Mouse (Mus musculus) erythroid progenitor cell, adult 5-6 weeks (primary cell): ENCODE measurements around the gene Gtf2ird1. TPM values are rescaled to one million over a fixed set of nuclear protein-coding genes. Genes with fewer than 3 reads are reported as not detected.

Experiments used
- ATAC-seq: replicated peaks from 2 replicates; pipeline ENCODE4 v1.8.0; 2016; ENCODE audit warnings: moderate number of reproducible peaks, mild to moderate bottlenecking, moderate TSS enrichment, inconsistent platforms; ENCODE audit not compliant: poor library complexity, low FRiP score, severe bottlenecking
- total RNA-seq, 2 experiments: library from RNA; stranded (forward) in 1 of 2; stranded (reverse) in 1 of 2; fragments of 150-400 nt in 1 of 2; fragments of 186-747, 209-891 nt in 1 of 2; gene quantifications; 2 replicates each; pipeline versions ENCODE4 v1.2.3 to v1.2.4; 2015 to 2017; ENCODE audit warnings: low replicate concordance in 2 of 2

Gtf2ird1 gene
- total RNA-seq, 2 experiments from 2014 or later, result 1.6 to 6.3 TPM

GRCm38 (mm10) chr5:134419700-134420099 is 36.8 kb downstream of the Gtf2ird1 start:
- ATAC-seq, result no peak

DNA sequence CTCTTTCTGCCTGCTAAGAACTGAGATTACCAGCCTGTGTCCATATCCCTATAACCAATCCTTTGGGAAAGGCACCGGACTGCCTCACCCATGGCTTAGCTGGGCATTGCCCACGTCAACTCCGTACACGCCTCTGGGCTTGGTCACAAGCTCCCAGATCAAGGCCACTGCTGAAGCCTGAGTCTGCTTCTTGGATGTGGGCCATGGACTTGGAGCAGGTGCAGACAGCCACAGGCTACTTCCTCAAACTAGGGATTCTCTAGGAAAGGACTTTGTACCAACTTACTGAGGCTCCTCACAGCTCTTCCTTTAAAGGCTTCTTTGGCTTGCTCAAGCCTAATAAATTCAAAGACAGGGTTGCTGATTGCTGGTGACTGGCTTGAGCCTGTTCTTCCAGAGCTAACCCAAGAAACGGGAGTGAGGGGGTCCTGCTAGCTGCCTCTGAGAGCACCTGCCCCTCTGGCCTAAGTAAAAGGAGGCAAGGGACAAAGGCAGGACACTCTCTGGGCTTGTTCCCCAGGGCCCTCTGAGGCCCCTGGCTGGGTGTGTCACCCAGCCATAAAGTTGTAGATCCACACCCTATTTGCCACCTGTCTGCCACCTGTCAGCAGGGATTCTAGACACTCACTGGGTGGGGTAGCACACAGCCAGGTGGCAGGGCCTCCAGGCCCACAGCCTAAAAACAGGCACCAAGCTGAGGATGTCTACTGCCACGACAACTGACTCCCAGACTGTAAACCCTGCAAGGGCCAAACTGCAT is 38.0 kb downstream of the Gtf2ird1 start:
- no peak for ATAC-seq

DNA sequence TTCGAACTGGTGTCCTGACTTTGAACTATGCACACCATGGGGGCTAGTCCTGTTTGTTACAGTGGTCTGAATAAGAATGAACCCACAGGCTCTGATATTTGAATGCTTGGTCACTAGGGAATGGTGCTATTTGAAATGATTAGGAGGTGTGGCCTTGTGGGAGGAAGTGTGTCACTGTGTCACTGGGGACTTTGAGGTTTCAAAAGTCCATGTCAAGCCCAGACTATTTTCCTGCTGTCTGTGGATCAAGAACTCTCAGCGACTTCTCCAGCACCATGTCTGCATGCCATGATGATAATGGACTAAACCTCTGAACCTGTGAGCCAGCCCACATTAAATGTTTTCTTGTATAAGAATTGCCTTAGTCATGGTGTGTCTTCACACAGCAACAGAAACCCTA is 44.2 kb downstream of the Gtf2ird1 start:
- ATAC-seq, result no peak

DNA sequence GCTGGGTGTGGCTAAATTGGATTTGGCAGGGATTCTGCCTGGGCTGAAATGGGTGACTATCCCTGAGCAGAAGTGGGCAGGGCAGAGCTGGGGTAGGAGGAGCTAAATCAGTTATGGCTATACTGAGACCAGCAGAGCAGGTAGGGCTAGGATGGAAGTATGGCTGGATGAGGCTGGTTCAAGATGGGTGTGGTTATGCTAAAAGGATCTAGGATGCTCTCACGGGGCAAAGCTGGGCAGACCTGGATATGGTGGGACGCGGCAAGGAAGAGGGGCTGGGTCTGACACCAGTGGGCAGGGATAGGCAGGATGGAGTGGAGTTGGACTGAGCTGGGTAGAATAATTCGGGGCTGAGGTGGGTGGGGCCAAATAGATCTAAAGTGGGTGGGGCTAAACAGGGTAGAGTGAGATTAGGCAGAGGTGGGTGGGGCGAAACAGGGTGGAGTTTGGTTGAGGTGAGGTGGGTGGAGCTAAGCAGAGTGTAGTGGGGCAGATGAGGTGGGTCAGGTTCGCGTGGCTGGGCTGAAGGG is 46.1 kb downstream of the Gtf2ird1 start:
- ATAC-seq, result no peak

DNA sequence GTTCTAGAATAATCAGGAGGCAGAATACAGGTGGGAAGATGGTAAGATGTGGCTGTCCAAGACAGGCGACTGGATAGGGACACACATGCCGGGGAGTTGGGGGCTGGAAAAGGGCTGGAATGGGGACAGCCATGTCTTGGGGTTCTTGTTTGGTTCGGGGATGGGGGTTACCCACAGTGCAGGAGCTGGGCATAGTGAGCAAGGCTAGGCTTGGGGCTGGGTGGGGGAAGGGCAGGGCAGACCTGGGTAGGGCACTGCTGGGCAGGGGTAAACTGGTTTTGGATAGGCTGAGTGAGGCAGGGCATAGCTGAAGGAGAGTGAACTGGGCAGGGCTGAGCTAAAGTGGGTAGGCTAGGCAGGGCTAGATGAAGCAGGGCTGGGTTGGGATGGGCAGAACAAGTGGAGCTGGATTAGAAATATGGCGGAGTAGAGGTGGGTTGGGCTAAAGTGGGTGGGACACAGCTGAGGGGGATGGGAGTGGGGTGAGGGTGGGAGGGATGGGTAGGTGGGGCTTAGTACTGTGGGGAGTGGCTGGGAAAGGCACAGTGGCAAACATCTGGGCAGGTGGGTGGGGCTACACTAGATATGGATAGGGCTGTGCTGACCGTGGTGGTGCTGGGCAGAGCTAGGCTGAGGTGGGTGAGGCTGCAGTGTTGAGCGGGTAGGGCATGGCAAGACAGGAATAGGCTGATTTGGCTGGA is 46.8 kb downstream of the Gtf2ird1 start:
- peak; percentile 61 for ATAC-seq

- no peak for ATAC-seq
Measured at GRCm38 (mm10) chr5:134408119-134408518, 48.4 kb downstream of the Gtf2ird1 start.

GRCm38 (mm10) chr5:134401841-134402240 is 54.7 kb downstream of the Gtf2ird1 start:
- no peak for ATAC-seq

DNA sequence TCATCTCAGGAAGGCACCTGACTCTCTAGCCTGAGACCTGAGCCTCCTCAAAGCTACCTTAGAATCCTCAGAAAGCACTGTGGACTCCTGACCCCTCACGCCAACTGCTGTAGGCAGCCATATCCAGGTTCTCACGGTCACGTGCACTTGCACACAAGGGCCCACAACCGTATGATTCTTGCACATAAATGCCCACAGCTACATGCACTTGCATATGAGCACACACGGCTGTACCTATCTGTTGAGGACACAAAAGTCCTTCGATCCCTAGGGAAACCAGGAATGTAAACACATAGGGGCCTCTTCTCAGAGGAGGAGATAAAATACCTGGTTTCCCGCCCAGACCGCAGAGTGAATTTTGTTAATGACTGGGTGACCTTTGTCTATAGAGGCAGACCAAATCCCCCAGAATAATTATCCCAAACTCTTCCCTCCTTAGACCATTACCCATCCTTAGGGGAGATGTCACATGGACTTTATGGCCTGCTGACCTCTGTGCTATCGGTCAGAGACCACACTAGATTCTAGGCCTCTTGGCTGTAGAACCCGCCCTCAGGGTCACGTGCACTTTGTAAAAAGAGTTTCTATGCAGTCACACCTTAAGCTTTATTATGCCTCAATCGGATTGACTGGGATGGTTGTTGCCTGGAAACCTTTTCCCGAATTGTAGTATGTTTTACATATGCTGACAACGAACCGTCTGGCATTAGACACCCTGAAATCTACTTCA is 58.9 kb downstream of the Gtf2ird1 start:
- ATAC-seq, result no peak

GRCm38 (mm10) chr5:134396519-134396918 is 60.0 kb downstream of the Gtf2ird1 start:
- ATAC-seq, result no peak

- no peak for ATAC-seq
Measured at GRCm38 (mm10) chr5:134394624-134395023, 61.9 kb downstream of the Gtf2ird1 start.

GRCm38 (mm10) chr5:134393624-134394023 is 62.9 kb downstream of the Gtf2ird1 start:
- ATAC-seq, result no peak

- peak; percentile 64; the same call in 1 of the 2 replicates for ATAC-seq
Measured at GRCm38 (mm10) chr5:134385106-134385505, 71.4 kb downstream of the Gtf2ird1 start.

DNA sequence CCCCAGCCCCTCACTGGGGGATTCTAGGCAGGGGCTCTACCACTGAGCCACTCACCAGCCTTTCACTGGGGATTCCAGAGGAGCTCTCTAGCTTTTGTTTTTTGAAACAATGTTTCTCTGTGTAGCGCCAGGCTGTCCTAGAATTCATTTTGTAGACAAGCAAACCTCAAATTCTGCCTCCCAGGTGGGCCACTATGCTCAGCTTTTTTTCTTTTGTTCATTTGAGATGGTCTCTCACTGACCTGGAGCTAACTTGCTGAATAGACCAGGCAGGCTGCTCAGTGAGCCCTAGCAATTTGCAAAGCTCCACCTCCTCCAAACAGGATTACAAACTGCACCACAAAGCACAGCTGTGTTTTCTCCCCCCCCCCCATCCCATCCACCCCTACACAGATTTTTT is 81.3 kb downstream of the Gtf2ird1 start:
- no peak for ATAC-seq

DNA sequence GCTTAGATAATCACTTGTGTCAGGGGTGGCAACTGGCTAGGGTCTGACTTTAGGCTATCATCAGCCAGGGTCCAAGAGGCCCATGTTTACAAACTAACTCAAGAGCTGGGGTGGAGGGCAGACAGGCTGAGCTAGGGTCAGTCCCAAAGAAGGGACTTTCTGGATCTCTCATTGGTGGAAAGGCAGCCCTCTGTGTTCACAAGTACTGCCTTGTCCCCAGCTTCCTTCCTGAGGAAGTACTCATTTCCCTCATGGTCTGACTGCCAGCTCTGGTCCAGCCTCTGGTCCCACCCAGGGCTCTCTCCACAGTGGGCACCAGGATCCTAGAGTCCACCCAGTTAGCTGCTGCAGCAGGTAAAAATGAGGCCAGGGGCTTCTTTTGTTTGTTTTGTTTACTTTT is 82.0 kb downstream of the Gtf2ird1 start:
- ATAC-seq, result no peak

GRCm38 (mm10) chr5:134373912-134374488 is 82.5 kb downstream of the Gtf2ird1 start:
- ATAC-seq, result no peak

- peak; percentile 37; the same call in 1 of the 2 replicates for ATAC-seq
Measured at GRCm38 (mm10) chr5:134372926-134373658, 83.4 kb downstream of the Gtf2ird1 start.

GRCm38 (mm10) chr5:134371511-134372289 is 84.8 kb downstream of the Gtf2ird1 start:
- ATAC-seq, result no peak

DNA sequence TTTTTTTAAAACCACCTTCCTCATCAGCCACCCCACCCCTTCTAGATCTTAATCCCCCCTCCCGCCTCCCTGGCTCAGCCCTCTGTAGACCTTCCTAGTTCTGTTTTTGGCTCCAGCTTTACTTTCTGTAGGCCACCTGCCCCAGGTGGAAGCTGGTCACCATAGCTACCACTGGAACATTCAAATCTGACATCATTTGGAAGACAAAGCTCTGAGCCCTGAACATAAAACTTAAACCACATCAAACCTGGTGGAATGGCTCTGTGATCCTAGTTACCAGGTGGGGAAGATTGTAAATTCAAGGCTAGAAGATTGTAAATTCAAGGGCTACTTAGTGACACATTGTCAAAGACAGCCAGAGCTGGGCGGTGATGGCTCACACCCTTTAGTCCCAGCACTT is 85.7 kb downstream of the Gtf2ird1 start:
- ATAC-seq, result no peak

- no peak for ATAC-seq
Measured at GRCm38 (mm10) chr5:134359101-134359500, 97.4 kb downstream of the Gtf2ird1 start.
